Mouse (Mus musculus) liver, postnatal 0 days (tissue): ENCODE measurements at regions not wholly inside any gene's neighbourhood (a gene's known extent, or its start where the extent isn't known, plus 50 kb on each side); places are given as distances from the start of the nearest gene placed in this dataset.

Experiments
- ATAC-seq: fragments of 200-750 bp; cut with Nextera tagmentation; 2 replicates; pipeline ENCODE4 v1.8.0; 2017; ENCODE audit warnings: mild to moderate bottlenecking, moderate library complexity
- DNase-seq: peaks from one replicate; pipeline ENCODE4 v3.0.0-alpha.2; 2016
- H3K27ac ChIP-seq: fragments of 300-500 bp; sonication (generic); 2 replicates; pipeline ENCODE4 v1.5.1; 2014; ENCODE audit warnings: antibody characterized with exemption, moderate library complexity, mild to moderate bottlenecking, low read depth
- H3K27me3 ChIP-seq: fragments of 300-500 bp; sonication (generic); 2 replicates; pipeline ENCODE4 v1.6.1; 2014; ENCODE audit warnings: low read length, control low read depth, mixed read lengths; ENCODE audit not compliant: insufficient read depth
- H3K36me3 ChIP-seq: fragments of 300-500 bp; sonication (generic); replicated peaks from 2 replicates; pipeline ENCODE4 v1.6.1; 2014; ENCODE audit warnings: mild to moderate bottlenecking, control low read depth, low read length, moderate library complexity, mixed read lengths; ENCODE audit not compliant: insufficient read depth
- H3K4me1 ChIP-seq: fragments of 300-500 bp; sonication (generic); 2 replicates; pipeline ENCODE4 v1.6.1; 2014; ENCODE audit warnings: antibody characterized with exemption, mild to moderate bottlenecking, control low read depth; ENCODE audit not compliant: insufficient read depth
- H3K4me2 ChIP-seq: fragments of 300-500 bp; sonication (generic); 2 replicates; pipeline ENCODE4 v1.6.1; 2014; ENCODE audit warnings: low read depth, mild to moderate bottlenecking, low read length, moderate library complexity, mixed read lengths
- H3K4me3 ChIP-seq: fragments of 300-500 bp; sonication (generic); 2 replicates; pipeline ENCODE4 v1.5.1; 2014; ENCODE audit warnings: low read depth, low read length
- H3K9ac ChIP-seq: fragments of 300-500 bp; sonication (generic); replicated peaks from 2 replicates; pipeline ENCODE4 v1.6.1; 2014; ENCODE audit warnings: mild to moderate bottlenecking, moderate library complexity
- H3K9me3 ChIP-seq: fragments of 300-500 bp; sonication (generic); 2 replicates; pipeline ENCODE4 v1.6.1; 2016; ENCODE audit warnings: mild to moderate bottlenecking, control low read depth, low read length, mixed read lengths
- CTCF ChIP-seq: sonication (generic); IDR thresholded peaks from 2 replicates; pipeline ENCODE4 v1.5.1; 2016; ENCODE audit warnings: antibody characterized with exemption, low read depth
- EP300 ChIP-seq: IDR thresholded peaks from 2 replicates; pipeline ENCODE4 v1.6.1; 2016; ENCODE audit warnings: antibody characterized with exemption, low read depth, mild to moderate bottlenecking
- WGBS: fragments of 180-500 bp; shearing (Covaris S2); extraction: QIAGEN DNeasy Blood & Tissue Kit; methylation state at CpG from one replicate; pipeline ENCODE4 v1.1.7; 2014; ENCODE audit not compliant: insufficient replicate concordance; 5-methylcytosine and 5-hydroxymethylcytosine counted together

DNA sequence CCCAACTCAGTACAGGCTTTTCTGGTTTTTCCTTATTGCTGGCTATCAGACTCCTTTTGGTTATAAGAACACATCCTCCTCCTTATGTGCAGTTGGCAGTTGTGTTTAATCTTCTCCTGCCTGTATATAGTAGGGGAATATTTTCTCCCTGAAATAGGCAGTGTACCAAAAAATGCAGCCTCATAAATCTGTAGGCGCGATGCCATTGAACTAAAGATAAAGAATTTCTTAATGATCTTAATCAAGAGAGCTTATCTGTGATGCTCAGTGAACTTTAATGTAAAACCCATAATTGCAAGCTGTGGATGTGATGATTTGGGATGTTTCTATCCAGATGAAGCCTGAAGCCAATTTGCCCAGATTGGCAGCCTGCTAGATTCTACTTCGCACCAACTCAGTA lies 1099.6 kb upstream of the Tenm2 start:
- no peak overlapping the region for H3K4me3 ChIP-seq
- H3K4me1 ChIP-seq: no peaks in the 10 kb centered on the region
- DNase-seq (no peak), ATAC-seq (no peak)
- H3K9me3 ChIP-seq: no peaks in the 10 kb centered on the region
- no peak overlapping the region for H3K4me2 ChIP-seq
- 83% methylated on average over 3 of the region's 3 CpGs for WGBS
- no peaks in the 10 kb centered on the region for H3K27me3 ChIP-seq
- no peaks in the 10 kb centered on the region for H3K36me3 ChIP-seq
- H3K9ac ChIP-seq: no peak overlapping the region
- no peak overlapping the region for H3K27ac ChIP-seq
- TF ChIP-seq EP300: no peak
- TF ChIP-seq CTCF: no peak

DNA sequence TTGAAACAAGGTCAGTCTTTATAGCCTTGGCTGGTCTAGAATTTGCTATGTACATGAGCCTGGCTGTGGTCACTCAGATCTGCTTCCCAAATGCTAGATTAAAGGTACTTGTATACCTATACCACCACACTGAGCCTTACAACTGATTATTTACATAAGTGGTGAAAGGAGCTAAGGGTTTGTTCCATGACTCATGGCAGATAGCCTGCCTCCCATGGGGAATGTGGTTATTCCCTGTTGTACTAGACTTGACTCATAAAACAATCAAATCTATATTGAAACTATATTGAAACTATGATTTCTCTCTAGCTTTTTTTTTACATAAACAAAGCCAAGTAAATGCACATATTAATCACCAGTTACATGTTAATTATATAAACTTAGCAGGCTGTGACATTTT lies 1061.9 kb upstream of the Tenm2 start:
- DNase-seq (no peak), ATAC-seq (no peak)
- Histone ChIP-seq H3K36me3 (no peaks in the 10 kb centered on the region), H3K27ac (no peak overlapping the region), H3K4me3 (no peak overlapping the region), H3K9ac (no peak overlapping the region), H3K27me3 (no peaks in the 10 kb centered on the region), H3K4me2 (no peak overlapping the region), H3K4me1 (no peaks in the 10 kb centered on the region), H3K9me3 (no peaks in the 10 kb centered on the region)
- no peak for TF ChIP-seq CTCF
- no peak for TF ChIP-seq EP300

DNA sequence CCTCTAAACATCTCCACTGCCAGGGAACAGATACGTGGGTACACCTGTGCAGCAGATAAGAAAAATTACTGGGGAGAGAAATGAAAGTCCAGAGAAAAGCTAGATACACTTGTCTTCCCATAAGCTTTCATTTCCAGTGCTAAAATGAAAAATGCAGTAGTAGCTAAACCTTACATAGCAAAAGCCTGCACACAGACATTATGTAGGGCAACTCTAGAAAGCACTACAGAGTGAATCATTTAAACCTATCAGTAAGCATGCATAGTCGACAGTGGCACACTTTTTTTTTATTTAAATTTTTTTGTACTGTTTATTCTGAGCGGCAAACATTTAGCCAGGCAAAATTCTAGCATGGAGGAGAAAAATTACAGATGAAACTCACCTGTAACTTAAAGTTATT lies 1055.5 kb upstream of the Tenm2 start:
- DNase-seq: no peak
- no peak for ATAC-seq
- Histone ChIP-seq H3K36me3 (no peaks in the 10 kb centered on the region), H3K9ac (no peak overlapping the region), H3K27me3 (no peaks in the 10 kb centered on the region), H3K4me3 (no peak overlapping the region), H3K4me2 (no peak overlapping the region), H3K9me3 (no peaks in the 10 kb centered on the region), H3K4me1 (no peaks in the 10 kb centered on the region), H3K27ac (no peak overlapping the region)
- TF ChIP-seq CTCF: no peak
- no peak for TF ChIP-seq EP300
- 57% methylated on average over 3 of the region's 3 CpGs for WGBS

GRCm38 (mm10) chr11:38280961-38281360 lies 1045.2 kb upstream of the Tenm2 start:
- Histone ChIP-seq H3K36me3 (no peaks in the 10 kb centered on the region), H3K27ac (no peak overlapping the region), H3K4me1 (no peaks in the 10 kb centered on the region), H3K4me3 (no peak overlapping the region), H3K9ac (no peak overlapping the region), H3K4me2 (no peak overlapping the region), H3K27me3 (no peaks in the 10 kb centered on the region), H3K9me3 (no peaks in the 10 kb centered on the region)
- WGBS: 70% methylated on average over 2 of the region's 2 CpGs
- ATAC-seq: no peak
- DNase-seq: no peak
- no peak for TF ChIP-seq EP300
- TF ChIP-seq CTCF: no peak
